Mouse (Mus musculus) right cerebral cortex, adult 18-20 months (tissue): Measurements from ENCODE around the gene Arl14.
A peak's percentile ranks its signal among the peaks of the same experiment; 100 is the strongest.
"Not testable (repeated sequence)": the region's sequence is repeated elsewhere in the genome, so short reads cannot be mapped to it uniquely, and the experiment has no call there.

Experiments used
- DNase-seq: peaks from one replicate; pipeline ENCODE4 v3.0.0; 2022; ENCODE audit warnings: mixed read lengths

Arl14 gene

GRCm38 (mm10) chr3:69214566-69214965, 7.7 kb upstream of the Arl14 start:
- DNase-seq, result no peak

GRCm38 (mm10) chr3:69222502-69222900, 282 bp downstream of the Arl14 start:
- DNase-seq, result no peak

DNA sequence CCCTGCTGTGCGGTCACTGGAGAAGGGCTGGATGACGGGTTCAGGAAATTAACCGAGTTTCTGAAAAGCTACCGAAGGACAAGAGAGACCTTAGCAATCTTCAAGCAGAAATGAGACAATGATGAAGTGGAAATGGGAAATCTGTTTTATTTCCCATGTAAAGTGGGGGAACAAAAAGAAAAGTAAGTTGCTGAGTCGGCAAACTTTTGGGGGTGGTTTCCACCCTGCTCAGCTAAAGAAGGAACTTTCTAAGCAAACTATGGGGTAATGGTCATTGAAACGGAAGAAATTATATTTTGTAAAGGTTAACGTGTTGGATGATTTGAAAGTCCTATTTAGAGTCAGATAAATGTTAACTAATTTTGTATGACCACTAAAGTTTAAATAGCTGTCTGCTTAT, 768 bp downstream of the Arl14 start:
- no peak for DNase-seq

DNA sequence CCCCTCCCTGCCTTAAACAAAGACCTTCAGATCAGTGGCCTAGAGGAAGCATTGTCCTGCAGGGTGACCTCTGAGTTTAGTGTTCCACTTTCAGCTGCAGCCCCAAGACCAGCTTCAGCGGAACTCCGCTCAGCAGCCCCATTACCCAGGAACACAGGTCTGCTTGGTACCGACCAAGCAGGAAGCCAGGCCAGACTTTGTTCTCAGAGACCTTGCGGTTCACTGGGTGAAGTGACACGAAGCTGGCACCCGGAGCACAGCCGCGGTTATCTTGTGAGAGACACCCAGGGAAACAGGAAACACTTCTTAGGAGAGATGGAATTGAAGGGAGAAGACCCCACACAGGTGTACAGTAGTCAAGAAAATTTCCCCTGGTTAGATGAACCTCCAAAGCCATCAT, 1.4 kb downstream of the Arl14 start:
- DNase-seq, result no peak

- DNase-seq, result no peak
These were observed 2.8 kb downstream of the Arl14 start for GRCm38 (mm10) chr3:69225019-69225418.

DNA sequence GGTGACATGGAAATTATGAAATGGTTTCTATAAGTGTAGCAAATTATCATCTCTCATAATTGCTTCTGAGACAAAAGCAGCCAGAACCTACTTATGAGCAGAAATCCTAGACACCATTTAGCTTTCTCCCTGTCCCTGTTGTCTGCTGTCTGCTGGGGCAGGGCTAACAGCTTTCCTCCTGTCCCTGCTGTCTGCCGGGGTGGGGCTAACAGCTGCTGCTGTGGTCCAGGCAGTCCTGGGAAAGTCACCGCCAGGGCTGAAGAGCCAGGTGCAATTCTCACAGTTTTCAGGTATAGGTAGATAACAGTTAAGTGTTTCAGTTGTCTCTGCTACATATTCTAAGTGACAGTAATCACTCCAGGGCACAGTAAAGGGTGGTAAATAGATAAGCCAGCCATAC, 4.3 kb downstream of the Arl14 start:
- DNase-seq, result no peak

GRCm38 (mm10) chr3:69228002-69228401, 5.8 kb downstream of the Arl14 start:
- DNase-seq, result no peak

- no peak for DNase-seq
These were observed 9.4 kb downstream of the Arl14 start for GRCm38 (mm10) chr3:69231522-69232138.

DNA sequence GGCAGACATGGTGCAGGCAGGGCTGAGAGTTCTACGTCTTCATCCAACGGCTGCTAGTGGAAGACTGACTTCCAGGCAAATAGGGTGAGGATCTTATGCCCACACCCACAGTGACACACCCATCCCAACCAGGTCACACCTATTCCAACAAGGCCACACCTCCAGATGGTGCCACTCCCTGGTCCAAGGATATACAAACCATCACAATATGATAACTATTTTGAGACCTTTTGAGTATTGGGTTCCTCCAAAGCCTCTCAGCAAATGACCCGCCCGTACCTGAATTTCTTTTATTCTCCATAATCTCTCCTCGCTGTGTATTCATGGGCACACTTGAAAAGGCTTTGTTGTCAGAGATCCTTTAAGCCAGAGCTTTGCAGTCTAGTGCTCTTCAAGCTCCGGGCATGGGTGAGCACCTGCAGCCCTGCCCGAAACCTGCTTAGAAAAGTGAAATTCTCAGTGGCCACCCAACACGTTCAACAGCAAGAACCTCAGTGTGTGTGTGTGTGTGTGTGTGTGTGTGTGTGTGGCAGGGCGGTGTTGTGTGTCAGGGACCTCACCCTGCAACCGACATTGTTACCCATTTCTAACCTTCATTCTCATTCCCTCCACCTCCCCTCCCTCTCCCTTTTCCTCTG, 11.5 kb downstream of the Arl14 start:
- DNase-seq, result not testable (repeated sequence)

- no peak for DNase-seq
These were observed 12.3 kb downstream of the Arl14 start for GRCm38 (mm10) chr3:69234525-69234924.

DNA sequence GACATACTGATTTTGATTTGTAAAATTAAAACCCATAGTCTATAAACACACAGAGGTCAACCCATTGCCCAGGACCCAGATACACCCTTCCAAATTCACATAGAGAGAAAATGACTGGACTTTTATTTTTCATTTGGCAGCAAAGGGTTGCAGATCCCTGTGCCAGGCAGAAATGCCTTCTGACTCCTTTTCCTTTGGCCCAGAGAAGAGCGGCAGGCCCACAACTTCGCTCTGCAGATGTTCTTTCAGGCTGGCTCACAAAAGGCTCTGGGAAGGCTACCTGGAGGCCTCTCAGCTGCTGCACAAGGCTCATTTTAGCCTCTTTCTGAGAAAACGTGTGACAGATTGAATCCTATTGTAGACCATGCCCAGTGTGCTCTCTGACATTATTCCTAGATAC, 13.6 kb downstream of the Arl14 start:
- no peak for DNase-seq

DNA sequence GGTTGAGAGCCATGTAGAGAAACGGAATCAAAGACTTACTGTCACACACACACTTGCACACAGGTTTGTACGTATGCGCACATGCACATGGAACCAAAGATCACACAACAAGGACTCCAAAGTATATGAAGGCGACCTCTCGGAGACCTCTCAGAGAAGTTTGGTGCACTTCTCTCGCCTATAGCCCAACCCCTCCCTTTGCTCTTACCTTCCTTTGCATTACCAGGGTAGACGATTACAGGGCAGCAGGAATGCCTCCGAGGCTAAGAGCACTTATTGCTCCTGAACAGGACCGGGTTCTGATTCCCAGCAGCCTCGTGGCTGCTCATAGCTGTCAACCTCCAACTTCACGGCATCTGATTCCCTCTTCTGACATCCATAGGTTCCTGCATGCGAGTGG, 14.3 kb downstream of the Arl14 start:
- DNase-seq, result no peak

GRCm38 (mm10) chr3:69238141-69238851, 16.1 kb downstream of the Arl14 start:
- DNase-seq, result peak; percentile 39

GRCm38 (mm10) chr3:69239246-69239645, 17.0 kb downstream of the Arl14 start:
- DNase-seq, result no peak

DNA sequence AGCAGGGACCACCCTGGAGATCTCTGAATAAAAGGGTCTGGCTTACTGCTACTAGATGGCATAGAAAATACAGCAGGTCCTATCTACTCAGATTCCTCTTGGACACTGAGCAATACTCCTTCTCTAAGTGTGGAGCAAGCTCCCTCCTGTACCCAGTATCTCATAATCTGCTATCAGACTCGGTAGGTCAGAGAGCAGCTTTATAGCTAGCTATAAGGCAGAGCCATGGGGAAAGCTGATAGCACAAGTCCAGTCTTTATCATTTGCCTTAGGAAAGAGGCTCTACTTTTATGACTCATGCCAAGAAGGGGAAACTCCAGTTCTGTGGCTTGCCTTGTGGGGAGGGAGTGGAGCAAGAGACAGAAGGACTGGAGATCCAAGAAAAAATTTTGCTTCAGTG, 18.8 kb downstream of the Arl14 start:
- no peak for DNase-seq

- DNase-seq, result no peak
These were observed 31.1 kb downstream of the Arl14 start for GRCm38 (mm10) chr3:69253096-69253866.

- no peak for DNase-seq
These were observed 32.5 kb downstream of the Arl14 start for GRCm38 (mm10) chr3:69254676-69255075.

GRCm38 (mm10) chr3:69257049-69257699, 35.0 kb downstream of the Arl14 start:
- DNase-seq, result peak; percentile 49

GRCm38 (mm10) chr3:69263010-69263643, 40.9 kb downstream of the Arl14 start:
- no peak for DNase-seq

DNA sequence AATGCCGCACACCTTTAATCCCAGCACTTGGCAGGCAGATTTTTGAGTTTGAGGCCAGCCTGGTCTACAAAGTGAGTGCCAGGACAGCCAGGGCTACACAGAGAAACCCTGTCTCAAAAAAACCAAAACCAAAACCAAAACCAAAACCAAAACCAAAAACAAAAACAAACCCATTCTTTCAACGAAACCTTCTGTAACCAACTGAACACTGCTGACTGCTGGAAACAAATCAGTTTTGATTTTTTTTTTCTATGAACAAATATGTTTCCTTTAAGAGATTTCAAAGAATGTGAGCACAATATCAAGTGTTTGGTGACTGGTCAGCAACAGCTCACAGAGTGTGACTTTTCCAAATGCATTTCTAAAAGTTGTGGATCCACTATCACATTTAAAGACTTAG, 42.1 kb downstream of the Arl14 start:
- not testable (repeated sequence) for DNase-seq

GRCm38 (mm10) chr3:69271812-69272211, 49.6 kb downstream of the Arl14 start:
- no peak for DNase-seq
